Mouse (Mus musculus) lung, postnatal 0 days (tissue): ENCODE data around the gene Pafah2.

Experiments
- CTCF ChIP-seq: IDR thresholded peaks from 2 replicates; pipeline ENCODE4 v1.5.1; 2016; ENCODE audit warnings: antibody characterized with exemption, mild to moderate bottlenecking
- EP300 ChIP-seq: IDR thresholded peaks from 2 replicates; pipeline ENCODE4 v1.6.1; 2016; ENCODE audit warnings: antibody characterized with exemption, mild to moderate bottlenecking, control low read depth

DNA sequence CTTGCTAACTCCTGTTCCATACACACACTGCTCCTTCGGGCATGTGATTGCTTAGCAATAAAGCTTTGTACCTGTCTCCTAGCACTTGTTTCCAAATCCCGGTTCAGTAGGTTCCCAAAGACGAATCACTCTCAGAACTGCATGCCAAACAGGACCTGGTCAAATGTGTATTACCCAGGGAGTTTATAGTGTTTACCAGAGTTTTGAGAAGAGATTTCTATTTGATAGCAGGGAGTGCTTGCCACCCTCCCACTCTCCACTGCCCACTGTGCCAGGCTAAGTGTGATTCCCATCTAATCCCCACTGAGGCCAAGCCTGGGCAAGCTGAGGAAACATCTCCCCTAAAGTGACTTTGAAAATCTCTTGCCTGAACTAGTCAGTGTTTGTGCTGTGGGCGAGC is 46.1 kb downstream of the Pafah2 start:
- TF ChIP-seq EP300 (no peak), CTCF (no peak)
